Mouse (Mus musculus) gastrocnemius, adult 8-10 months (tissue): ENCODE data around the gene Mitf. TPM values are rescaled to one million over a fixed set of nuclear protein-coding genes. Genes with fewer than 3 reads are reported as not detected.

ENCODE experiments used
- DNase-seq, 2 experiments: peaks; one replicate each; pipeline ENCODE4 v3.0.0; 2022; ENCODE audit warnings: low spot score in 2 of 2
- total RNA-seq, 4 experiments: library from RNA; stranded (reverse); gene quantifications; 2 replicates each; pipeline ENCODE4 v1.2.4; 2022

The Mitf gene
- 10 to 100 TPM; 14.2 to 23.8 (median 16.7) TPM for total RNA-seq

- DNase-seq = peak; percentile 90 to 91
Measured at GRCm38 (mm10) chr6:97806781-97807743, at the start of gene Mitf. Gene Mitf, plus strand, starts transcription at chr6:97807052.

GRCm38 (mm10) chr6:97757361-97757760 is 49.5 kb upstream of the Mitf start:
- DNase-seq = peak; percentile 21 to 34

GRCm38 (mm10) chr6:97758884-97759283 is 48.0 kb upstream of the Mitf start:
- DNase-seq = no peak

DNA sequence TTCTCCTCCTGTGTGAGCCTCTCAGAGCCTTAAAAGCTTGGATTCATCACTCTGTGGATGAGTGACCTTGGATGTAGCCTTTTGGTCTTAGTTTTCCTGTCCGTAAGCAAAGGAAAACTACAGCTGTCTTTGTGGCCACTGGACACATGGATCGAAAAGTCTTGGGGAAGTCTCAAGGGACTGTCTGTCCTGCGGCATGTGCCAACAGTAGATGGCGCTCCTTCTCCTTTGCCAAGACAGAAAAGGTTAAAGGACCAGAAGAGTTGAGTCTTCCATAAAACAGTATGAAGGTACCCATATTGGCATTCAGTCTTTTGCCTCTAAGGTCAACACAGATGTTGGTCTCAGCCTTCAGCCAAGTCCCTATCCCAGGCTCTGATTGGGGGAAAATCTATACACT is 47.6 kb upstream of the Mitf start:
- DNase-seq = peak; percentile 16 to 17

DNA sequence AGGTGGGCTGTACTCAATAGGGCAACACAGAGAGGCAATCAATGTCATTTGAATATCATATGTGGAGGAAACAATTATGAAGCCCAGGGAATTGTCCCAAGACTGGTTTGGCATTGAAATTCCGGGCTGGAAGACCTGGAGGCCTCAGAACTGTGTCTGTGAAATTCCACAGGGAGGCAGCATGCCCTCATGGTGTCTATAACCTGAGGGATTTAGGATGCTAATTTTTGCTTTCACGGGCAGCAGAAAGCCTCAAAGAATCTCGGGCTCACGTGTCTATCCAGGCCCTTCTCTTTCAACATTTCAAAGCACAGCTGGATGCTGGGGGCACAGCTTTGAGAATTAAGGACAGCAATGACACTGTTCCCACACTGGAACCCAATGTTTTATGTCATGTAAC is 45.5 kb upstream of the Mitf start:
- DNase-seq = no peak

GRCm38 (mm10) chr6:97763970-97764369 is 42.9 kb upstream of the Mitf start:
- no peak for DNase-seq

GRCm38 (mm10) chr6:97767836-97768235 is 39.0 kb upstream of the Mitf start:
- DNase-seq = no peak

DNA sequence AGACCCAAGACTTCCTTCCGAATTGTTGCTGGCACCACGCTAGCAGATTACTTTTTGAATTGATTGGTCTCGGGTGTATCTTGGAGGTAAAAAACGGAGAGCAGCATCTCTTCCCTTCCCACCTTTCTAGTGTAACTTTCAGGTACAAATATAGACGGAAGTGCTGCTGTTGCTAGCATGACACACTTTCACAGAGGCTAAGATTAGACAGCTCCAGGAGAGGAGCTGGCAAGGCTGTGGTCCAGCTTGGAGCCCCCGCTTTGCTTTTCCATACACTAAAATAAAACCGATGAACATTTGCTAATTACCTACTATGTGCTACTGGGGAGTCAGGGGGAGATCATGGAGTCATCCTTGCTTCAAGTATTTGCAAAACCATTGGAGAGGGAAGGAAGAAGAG is 37.3 kb upstream of the Mitf start:
- no peak for DNase-seq

- peak in 1 of 2 experiments; percentile 43 for DNase-seq
Measured at GRCm38 (mm10) chr6:97781316-97781715, 25.5 kb upstream of the Mitf start.

DNA sequence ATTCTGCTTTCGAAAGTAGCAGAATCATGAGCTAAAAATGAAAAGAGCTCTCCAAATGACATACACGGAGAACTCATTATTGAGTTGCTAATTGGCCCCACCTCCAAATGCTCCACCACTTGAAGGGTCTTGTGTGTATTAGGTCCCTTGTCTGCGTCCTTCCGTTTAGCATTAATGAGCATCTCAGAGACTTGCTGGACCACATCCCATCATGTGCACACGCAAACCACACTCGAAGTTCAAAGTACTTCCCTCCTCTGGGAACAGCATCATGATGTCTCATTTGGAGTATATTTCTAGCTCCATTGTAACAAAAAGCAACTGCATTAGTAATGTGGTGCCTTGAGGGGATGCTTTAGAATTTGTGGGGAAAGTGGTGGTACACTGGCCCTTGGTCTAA is 24.6 kb upstream of the Mitf start:
- no peak for DNase-seq

GRCm38 (mm10) chr6:97786871-97787270 is 20.0 kb upstream of the Mitf start:
- DNase-seq = no peak

DNA sequence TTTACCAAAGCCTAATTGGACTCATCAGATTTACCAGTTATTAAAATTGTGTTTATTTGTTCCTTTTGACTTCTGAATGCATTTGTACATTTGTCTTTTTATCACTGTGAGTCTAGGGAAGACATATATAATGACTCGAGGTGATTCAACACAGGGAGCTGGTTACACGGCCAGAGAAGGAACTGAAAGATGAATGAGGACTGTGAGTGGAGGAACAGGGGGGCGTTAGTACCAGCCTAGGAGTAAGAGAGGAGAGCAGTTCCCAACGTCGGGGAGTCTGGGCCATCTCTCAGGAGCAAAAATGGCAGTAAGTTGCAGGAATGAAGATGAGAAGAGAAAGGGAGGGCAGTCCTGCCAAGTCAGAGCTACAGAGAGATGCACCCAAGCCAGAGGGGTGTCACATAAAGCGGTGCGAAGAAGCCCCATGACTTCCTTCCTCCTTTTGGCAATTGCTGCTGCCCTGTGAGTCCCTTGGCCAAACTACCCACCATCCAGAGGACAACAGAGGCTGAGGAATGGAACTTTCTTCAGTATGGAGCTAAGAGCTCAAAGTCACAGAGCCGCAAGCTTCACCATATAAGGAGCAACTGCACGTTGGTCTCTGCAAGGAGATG is 18.4 kb upstream of the Mitf start:
- no peak for DNase-seq

DNA sequence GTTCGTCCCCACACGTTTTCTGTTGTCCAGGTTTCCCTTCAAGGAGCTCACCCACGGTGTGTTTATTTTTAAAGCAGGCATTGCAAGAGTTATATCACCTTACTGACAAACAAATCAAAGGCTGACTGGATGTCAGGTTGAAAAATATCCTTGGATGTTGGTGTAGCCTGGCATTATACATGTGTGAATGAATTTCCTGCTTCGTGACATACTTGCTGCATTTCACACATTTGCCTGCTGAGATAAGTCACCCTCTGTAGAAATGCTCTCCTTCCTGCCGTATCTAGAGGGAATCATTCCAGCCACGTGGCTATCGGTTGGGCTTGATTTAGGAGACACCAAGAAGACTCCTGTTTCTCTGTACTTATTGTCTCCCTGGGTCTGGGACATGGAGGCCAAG is 17.2 kb upstream of the Mitf start:
- no peak for DNase-seq

GRCm38 (mm10) chr6:97792104-97792503 is 14.7 kb upstream of the Mitf start:
- no peak for DNase-seq

DNA sequence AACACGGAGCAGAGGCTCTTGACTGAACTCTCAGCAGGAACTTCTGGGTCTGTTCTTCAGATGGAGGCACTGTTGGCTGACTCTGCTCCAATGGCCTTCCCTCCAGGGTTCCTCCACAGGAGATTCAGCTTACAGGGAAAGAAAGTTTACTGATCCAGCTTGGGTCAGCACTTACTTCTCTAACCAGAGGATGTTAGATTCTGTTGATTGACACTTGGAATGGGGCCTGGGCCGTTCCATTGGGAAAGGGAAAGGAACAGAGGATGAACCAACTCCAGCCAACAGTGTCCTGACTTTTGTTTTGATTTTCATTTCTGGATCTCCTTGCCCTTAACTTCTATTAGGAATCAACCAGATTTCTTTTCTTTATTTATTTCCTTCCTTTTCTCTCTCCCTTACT is 11.7 kb upstream of the Mitf start:
- no peak for DNase-seq

- no peak for DNase-seq
Measured at GRCm38 (mm10) chr6:97800615-97801014, 6.2 kb upstream of the Mitf start.

- no peak for DNase-seq
Measured at GRCm38 (mm10) chr6:97806051-97806450, 801 bp upstream of the Mitf start.

DNA sequence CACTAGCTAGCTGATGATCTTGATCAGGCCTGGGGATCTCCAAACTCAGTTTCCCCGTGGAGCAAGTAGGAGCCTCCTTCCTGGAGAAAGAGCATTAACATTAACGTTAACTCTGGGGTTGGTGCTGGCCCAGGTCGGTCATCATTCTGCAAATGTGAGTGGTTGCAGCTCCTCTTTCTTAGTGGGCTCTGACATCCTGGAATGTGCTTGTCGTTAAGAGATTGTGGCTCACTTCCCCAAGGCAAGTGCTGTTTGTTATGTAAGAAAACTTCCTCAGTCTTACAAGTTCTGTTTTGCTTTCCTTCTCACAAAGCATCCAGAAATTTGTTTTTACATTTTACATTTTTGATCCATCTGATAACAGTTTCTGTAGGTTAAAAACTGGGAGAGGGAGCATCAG is 7.3 kb downstream of the Mitf start:
- no peak for DNase-seq

DNA sequence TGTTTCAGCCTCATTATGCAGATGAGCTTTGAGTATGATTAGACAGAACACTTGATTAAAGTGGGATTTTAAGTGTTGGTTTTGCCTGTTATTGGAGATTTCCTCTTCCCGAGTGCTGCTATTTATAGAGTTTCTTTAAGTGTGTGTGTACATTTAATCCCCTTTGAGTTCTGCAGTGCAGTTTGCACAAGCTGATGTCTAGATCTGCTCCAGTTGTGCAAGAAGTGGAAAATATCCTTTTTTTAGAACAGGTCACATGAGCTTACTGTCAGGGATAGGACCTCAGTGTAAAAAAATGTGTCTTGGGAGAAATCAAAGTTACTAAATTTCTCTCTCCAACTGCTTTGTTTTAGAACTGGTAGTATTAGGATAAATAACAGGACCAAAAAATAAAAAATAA is 8.9 kb downstream of the Mitf start:
- DNase-seq = no peak

GRCm38 (mm10) chr6:97816806-97817205 is 10.0 kb downstream of the Mitf start:
- no peak for DNase-seq

GRCm38 (mm10) chr6:97818128-97818527 is 11.3 kb downstream of the Mitf start:
- no peak for DNase-seq

DNA sequence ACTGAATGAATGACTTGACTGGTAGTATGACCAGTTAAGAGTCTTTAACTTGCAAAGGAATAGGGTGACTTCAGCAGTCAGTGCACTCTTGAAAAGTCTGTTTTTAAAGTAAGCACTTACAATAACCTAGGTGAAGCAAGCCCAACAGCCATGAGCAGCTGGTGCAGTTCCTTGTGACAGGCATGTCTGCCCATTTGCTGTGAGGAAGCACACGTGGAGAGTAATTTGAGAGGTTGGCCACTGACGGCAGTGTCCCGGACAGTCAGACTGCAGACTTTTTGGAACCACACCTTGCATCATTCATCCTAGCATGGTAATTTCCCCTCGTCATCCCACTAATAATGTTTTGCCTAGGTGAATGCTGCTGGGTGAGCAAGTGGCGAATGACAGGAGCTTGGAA is 12.1 kb downstream of the Mitf start:
- DNase-seq = no peak

DNA sequence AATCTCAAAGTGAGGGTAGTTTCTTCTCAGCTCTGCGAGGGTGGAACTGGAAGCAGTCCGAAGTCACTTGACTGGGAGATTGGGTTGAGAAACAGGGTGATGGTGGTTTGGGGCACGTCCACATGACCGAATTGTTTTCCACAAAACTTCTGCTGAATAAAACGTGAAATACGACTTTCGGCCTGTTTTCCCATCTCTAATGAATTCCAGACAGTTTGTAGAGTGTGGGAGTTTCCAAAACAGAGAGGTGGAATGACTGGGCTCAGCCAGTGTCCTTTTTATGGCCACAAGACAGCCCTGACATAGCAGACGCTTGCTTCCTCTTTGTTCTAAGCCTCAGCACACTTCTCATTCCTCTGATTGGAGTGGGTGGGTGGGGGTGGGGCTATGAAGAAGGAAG is 13.7 kb downstream of the Mitf start:
- DNase-seq = peak; percentile 38 to 40
